In genomic region chr12:79949101-79949824, GRCm38 (mm10) we compare ENCODE assay signal across 8 mouse cellular contexts.
DNase-seq lines count a peak whose midpoint lies in the region; ATAC-seq and TF ChIP-seq lines count a peak whose summit lies in the region.

No protein-coding gene starts in this region.

- H3K36me3 ChIP-seq in thymus, adult 2 months (ENCODE audit: control insufficient read depth, insufficient read depth, low read length) = no peaks in the 10 kb centered on the region

- no peak overlapping the region for H3K27ac ChIP-seq in thymus, adult 2 months (ENCODE audit: control insufficient read depth, insufficient read depth, low read length)

- no peak for TF ChIP-seq POLR2A in lung, adult 2 months (IDR thresholded peaks at IDR 0.05; ENCODE audit: borderline replicate concordance, extremely low read depth, low read depth, low read length)
- TF ChIP-seq POLR2A in thymus, adult 2 months (IDR thresholded peaks at IDR 0.05; ENCODE audit: control insufficient read depth, extremely low read depth, insufficient read depth, low read length, poor library complexity) = no peak

- DNase-seq in lung, adult 18-20 months = peak; percentile 74
- DNase-seq in lung, adult 2 months = no peak
- peak; percentile 83 for DNase-seq in heart, adult 8-10 months (ENCODE audit: low spot score)
- peak; percentile 71 for DNase-seq in kidney, adult 18-20 months
- DNase-seq in lung, postnatal 4 days = peak; percentile 78 to 94
- DNase-seq in thymus, adult 2 months = no peak

- no peak for TF ChIP-seq CTCF in lung, adult 2 months (IDR thresholded peaks at IDR 0.05; ENCODE audit: insufficient read depth, low read length)
- TF ChIP-seq CTCF in thymus, adult 2 months (IDR thresholded peaks at IDR 0.05; ENCODE audit: borderline replicate concordance, control insufficient read depth, extremely low read depth, insufficient read depth, low read length, poor library complexity) = no peak

- WGBS in lung, adult 2 months = 62% methylated on average over 14 of the region's 14 CpGs
- WGBS in thymus, adult 2 months = 92% methylated on average over 14 of the region's 14 CpGs

- H3K27me3 ChIP-seq in thymus, adult 2 months (ENCODE audit: control insufficient read depth, insufficient read depth, low read length) = no peaks in the 10 kb centered on the region

- H3K4me3 ChIP-seq in lung, adult 2 months (replicated peaks; ENCODE audit: extremely low read depth, low read depth, low read length) = no peak overlapping the region
- H3K4me3 ChIP-seq in thymus, adult 2 months (ENCODE audit: control insufficient read depth, insufficient read depth, low read length) = no peak overlapping the region

- peaks cover 18% of the 10 kb centered on the region for H3K4me1 ChIP-seq in lung, adult 2 months (ENCODE audit: control insufficient read depth, insufficient read depth, low read length)
- H3K4me1 ChIP-seq in thymus, adult 2 months (replicated peaks; ENCODE audit: control insufficient read depth, insufficient read depth, low read length) = peaks cover 6% of the 10 kb centered on the region; the same call in 1 of the 2 replicates

- no peak for ATAC-seq in CD4-positive, CD25-positive, alpha-beta regulatory T cell, adult 4 months
- no peak for ATAC-seq in cerebellum, adult (ENCODE audit: insufficient number of reproducible peaks, low FRiP score, low TSS enrichment)

Comparison
In these comparisons a context has a peak if more than half of its experiments do, and no peak if none do; other contexts are left out.
1. DNase-seq: peak in lung, adult 18-20 months (2 of 2), heart, adult 8-10 months (single experiment), kidney, adult 18-20 months (single experiment) and lung, postnatal 4 days (2 of 2); none in lung, adult 2 months (single experiment) and thymus, adult 2 months (single experiment).